Mouse (Mus musculus) thymus, adult 2 months (tissue): ENCODE measurements around the gene Igdcc3.

Experiments used
- CTCF ChIP-seq: fragments of 200-500 bp; IDR thresholded peaks from 2 replicates; pipeline ENCODE4 v1.5.1; 2012; ENCODE audit warnings: mild to moderate bottlenecking, control low read depth, low read length, moderate library complexity, borderline replicate concordance; ENCODE audit not compliant: control insufficient read depth, poor library complexity, insufficient read depth; ENCODE audit errors: extremely low read depth
- POLR2A ChIP-seq: fragments of 200-500 bp; IDR thresholded peaks from 2 replicates; pipeline ENCODE4 v1.6.1; 2012; ENCODE audit warnings: mild to moderate bottlenecking, low read length, control low read depth, moderate library complexity; ENCODE audit not compliant: control insufficient read depth, poor library complexity, insufficient read depth; ENCODE audit errors: extremely low read depth

DNA sequence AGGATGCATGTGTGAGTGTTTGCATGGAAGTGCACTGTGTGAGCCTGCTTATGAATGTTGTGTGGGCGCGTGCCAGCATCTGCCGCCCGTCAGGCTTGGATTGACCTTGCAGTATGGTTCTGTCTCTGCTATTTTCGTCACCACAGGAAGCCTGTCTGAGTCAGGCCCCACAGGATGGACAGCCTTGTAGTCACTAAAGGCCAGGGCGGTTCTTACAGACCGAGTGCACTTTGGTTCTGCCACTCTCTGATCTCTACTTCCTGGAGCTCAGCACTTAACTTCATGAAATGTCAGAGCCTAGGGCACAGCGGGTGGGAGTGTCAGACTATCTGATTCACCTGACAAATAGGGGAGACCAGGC, 54.6 kb downstream of the Igdcc3 start:
- TF ChIP-seq CTCF (no peak), POLR2A (no peak)
